Mouse (Mus musculus) kidney, postnatal 0 days (tissue): ENCODE measurements around the gene Bpifb5. TPM values are rescaled to one million over a fixed set of nuclear protein-coding genes. Genes with fewer than 3 reads are reported as not detected.
"Not testable (repeated sequence)": the region's sequence is repeated elsewhere in the genome, so short reads cannot be mapped to it uniquely, and the experiment has no call there.

Experiments
- ATAC-seq: fragments of 200-750 bp; cut with Nextera tagmentation; replicated peaks from 2 replicates; pipeline ENCODE4 v1.8.0; 2017; ENCODE audit warnings: low read depth, moderate number of reproducible peaks, moderate TSS enrichment, moderate library complexity; ENCODE audit not compliant: low FRiP score
- DNase-seq: peaks from one replicate; pipeline ENCODE4 v3.0.0-alpha.2; 2016; ENCODE audit warnings: low spot score
- H3K27ac ChIP-seq: fragments of 300-500 bp; sonication (generic); 2 replicates; pipeline ENCODE4 v1.5.1; 2014; ENCODE audit warnings: mild to moderate bottlenecking
- H3K27me3 ChIP-seq: fragments of 300-500 bp; sonication (generic); 2 replicates; pipeline ENCODE4 v1.6.1; 2014; ENCODE audit warnings: low read length, mixed read lengths; ENCODE audit not compliant: insufficient read depth
- H3K36me3 ChIP-seq: fragments of 300-500 bp; sonication (generic); 2 replicates; pipeline ENCODE4 v1.6.1; 2014; ENCODE audit warnings: low read length, mixed read lengths; ENCODE audit not compliant: insufficient read depth
- H3K4me1 ChIP-seq: fragments of 300-500 bp; sonication (generic); replicated peaks from 2 replicates; pipeline ENCODE4 v1.6.1; 2014; ENCODE audit warnings: antibody characterized with exemption, low read length, mixed read lengths; ENCODE audit not compliant: insufficient read depth
- H3K4me2 ChIP-seq: fragments of 300-500 bp; sonication (generic); 2 replicates; pipeline ENCODE4 v1.6.1; 2014; ENCODE audit warnings: mild to moderate bottlenecking, low read length, moderate library complexity, mixed read lengths
- H3K4me3 ChIP-seq: fragments of 300-500 bp; sonication (generic); replicated peaks from 2 replicates; pipeline ENCODE4 v1.5.1; 2014; ENCODE audit warnings: low read depth, low read length
- H3K9ac ChIP-seq: fragments of 300-500 bp; sonication (generic); 2 replicates; pipeline ENCODE4 v1.6.1; 2014; ENCODE audit warnings: low read depth, low read length
- H3K9me3 ChIP-seq: fragments of 300-500 bp; sonication (generic); replicated peaks from 2 replicates; pipeline ENCODE4 v1.6.1; 2016; ENCODE audit warnings: low read length, inconsistent platforms, mixed read lengths
- CTCF ChIP-seq: IDR thresholded peaks from 2 replicates; pipeline ENCODE4 v1.5.1; 2016; ENCODE audit warnings: antibody characterized with exemption, low read depth, mild to moderate bottlenecking, moderate library complexity
- WGBS: fragments of 180-500 bp; shearing (Covaris S2); extraction: QIAGEN DNeasy Blood & Tissue Kit; methylation state at CpG from one replicate; pipeline ENCODE4 v1.1.7; 2014; 5-methylcytosine and 5-hydroxymethylcytosine counted together
- polyA plus RNA-seq: library from polyadenylated mRNA; unstranded; fragments of >200 nt; fragmentation: Nextera tagmentation; extraction: Ambion mirVana; gene quantifications from 2 replicates; pipeline ENCODE4 v1.2.1, GENCODE M21; 2015

The Bpifb5 gene
- polyA plus RNA-seq, 1 experiment from 2014 or later, result 1.2 TPM

DNA sequence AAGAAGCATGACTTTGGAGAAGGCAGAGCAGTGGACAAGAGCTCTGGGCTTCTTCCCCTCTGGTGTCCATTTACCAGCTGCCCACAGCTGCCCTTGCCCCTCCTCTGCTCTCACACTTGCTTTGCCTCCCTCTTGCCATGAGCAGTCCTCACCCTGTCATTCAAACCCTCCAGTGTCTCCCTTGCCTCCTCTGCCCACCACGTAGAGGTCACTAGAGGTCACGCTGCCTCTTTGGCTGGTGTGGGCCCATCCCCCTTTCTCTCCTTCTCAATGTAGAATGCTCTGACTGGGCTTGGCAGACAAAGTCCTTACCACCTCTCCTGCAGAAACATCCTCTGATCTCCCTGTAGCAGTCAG, 353 bp downstream of the Bpifb5 start:
- TF ChIP-seq CTCF, result no peak
- ATAC-seq, result peak; percentile 70

DNA sequence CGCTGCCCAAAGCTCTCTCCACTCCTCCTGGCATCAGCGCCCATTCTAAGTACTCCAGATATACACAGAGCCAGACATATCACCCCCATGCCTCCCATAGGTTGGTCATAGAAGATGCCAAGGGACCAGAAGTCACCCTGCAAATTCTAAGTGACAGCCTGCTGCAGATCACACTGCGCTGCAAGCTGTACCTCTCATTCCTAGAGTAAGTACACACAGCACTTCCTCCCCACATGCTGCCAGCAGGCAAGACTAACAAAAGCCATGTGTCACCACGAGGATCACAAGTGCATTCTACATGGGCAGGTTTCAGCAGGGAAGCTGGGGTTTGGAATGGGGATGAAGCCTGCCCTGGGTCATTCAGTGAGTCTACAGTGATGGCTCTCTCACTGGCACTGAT, 3.4 kb downstream of the Bpifb5 start:
- no peak for DNase-seq
- Histone ChIP-seq H3K27ac (no peak overlapping the region), H3K27me3 (no peaks in the 10 kb centered on the region), H3K9ac (no peak overlapping the region), H3K4me2 (no peak overlapping the region), H3K9me3 (no peaks in the 10 kb centered on the region), H3K36me3 (no peaks in the 10 kb centered on the region), H3K4me3 (no peak overlapping the region), H3K4me1 (0 out of 2 replicates have a peak, but pooled peaks cover 9% of the 10 kb centered on the region)
- 72% methylated on average over 4 of the region's 4 CpGs for WGBS
- TF ChIP-seq CTCF, result no peak
- ATAC-seq, result no peak

More for the DNA sequence above, 353 bp downstream of the Bpifb5 start:
- Histone ChIP-seq H3K27me3 (no peaks in the 10 kb centered on the region), H3K4me3 (no peak overlapping the region), H3K36me3 (no peaks in the 10 kb centered on the region), H3K4me2 (no peak overlapping the region), H3K9me3 (no peaks in the 10 kb centered on the region), H3K4me1 (0 out of 2 replicates have a peak, but pooled peaks cover 9% of the 10 kb centered on the region), H3K27ac (no peak overlapping the region), H3K9ac (no peak overlapping the region)
- DNase-seq, result peak; percentile 77
- 15% methylated on average over 2 of the region's 2 CpGs for WGBS

DNA sequence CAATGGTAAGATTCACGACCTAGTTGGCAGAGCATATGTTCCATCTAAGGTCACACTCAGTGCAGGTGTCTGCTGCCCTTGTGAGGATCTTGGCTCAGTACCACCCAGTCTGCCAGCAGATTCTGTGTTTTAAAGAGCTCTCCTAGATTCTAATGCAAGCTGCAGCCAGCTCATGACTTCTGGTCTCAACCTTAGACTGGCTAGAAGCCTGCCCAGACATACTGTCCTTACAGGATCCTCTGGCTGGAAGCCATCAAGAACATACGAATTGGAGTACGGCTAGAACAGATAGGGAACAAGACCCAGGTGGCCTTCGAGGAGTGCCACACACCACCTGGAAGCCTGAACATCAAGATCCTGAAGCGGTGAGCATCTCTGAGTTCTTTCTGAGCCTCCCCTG, 4.3 kb downstream of the Bpifb5 start:
- no peak for DNase-seq
- ATAC-seq, result no peak
- WGBS, result 86% methylated on average over 5 of the region's 5 CpGs

DNA sequence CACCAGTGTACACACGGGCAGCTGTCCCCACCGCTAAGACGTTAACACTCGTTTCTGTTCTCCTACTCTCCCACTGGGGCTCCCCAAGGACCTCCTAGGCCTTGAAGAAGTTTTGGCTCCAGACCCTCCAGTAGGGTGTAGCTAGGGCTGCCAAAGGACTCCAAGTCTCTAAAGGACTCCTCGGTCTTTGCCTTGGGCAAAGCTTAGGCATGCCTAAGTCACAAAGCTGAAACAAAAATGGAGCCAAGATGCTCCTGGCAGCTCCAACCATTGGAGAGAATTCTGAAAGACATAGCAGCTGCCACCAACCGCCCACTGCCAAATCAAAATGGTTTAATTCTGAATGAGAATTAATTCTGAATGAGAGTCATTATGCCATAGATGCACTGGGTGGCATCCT, 9.9 kb downstream of the Bpifb5 start:
- no peak overlapping the region for H3K4me2 ChIP-seq
- H3K9me3 ChIP-seq, result no peaks in the 10 kb centered on the region
- H3K9ac ChIP-seq, result no peak overlapping the region
- H3K27ac ChIP-seq, result no peak overlapping the region
- WGBS, result 94% methylated on average over 6 of the region's 6 CpGs
- TF ChIP-seq CTCF, result no peak
- ATAC-seq, result no peak
- no peaks in the 10 kb centered on the region for H3K4me1 ChIP-seq
- no peak for DNase-seq
- H3K27me3 ChIP-seq, result no peaks in the 10 kb centered on the region
- no peak overlapping the region for H3K4me3 ChIP-seq
- no peaks in the 10 kb centered on the region for H3K36me3 ChIP-seq

More for the DNA sequence above, 4.3 kb downstream of the Bpifb5 start:
- Histone ChIP-seq H3K9me3 (no peaks in the 10 kb centered on the region), H3K4me3 (no peak overlapping the region), H3K4me1 (0 out of 2 replicates have a peak, but pooled peaks cover 9% of the 10 kb centered on the region), H3K4me2 (no peak overlapping the region), H3K27ac (no peak overlapping the region), H3K36me3 (no peaks in the 10 kb centered on the region), H3K9ac (no peak overlapping the region), H3K27me3 (no peaks in the 10 kb centered on the region)
- TF ChIP-seq CTCF, result no peak

DNA sequence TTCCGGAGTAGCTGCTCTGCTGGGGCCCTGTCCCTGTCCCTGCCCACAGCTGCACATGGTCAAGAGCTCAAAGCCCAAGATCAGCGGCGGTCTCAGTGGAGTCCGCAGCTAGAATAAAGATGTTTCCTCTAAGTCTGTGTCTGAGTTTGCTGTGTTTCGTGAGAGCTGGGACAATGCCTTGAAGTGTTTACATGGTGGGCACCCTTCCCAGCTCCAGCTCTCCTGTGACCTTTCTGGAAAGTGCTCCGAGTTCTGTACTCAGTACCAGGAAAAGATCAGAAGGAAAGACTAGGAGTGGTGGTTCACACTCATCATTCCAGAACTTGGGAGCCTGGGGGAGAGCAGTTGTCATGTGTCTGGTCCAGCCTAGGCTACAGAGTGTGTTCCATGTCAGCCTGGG, 17.2 kb downstream of the Bpifb5 start:
- 85% methylated on average over 6 of the region's 6 CpGs for WGBS
- Histone ChIP-seq H3K27me3 (no peaks in the 10 kb centered on the region), H3K36me3 (no peaks in the 10 kb centered on the region), H3K4me1 (no peaks in the 10 kb centered on the region), H3K4me3 (no peak overlapping the region), H3K4me2 (no peak overlapping the region), H3K9ac (no peak overlapping the region), H3K9me3 (no peaks in the 10 kb centered on the region), H3K27ac (no peak overlapping the region)
- no peak for TF ChIP-seq CTCF
- DNase-seq, result no peak
- ATAC-seq, result no peak

DNA sequence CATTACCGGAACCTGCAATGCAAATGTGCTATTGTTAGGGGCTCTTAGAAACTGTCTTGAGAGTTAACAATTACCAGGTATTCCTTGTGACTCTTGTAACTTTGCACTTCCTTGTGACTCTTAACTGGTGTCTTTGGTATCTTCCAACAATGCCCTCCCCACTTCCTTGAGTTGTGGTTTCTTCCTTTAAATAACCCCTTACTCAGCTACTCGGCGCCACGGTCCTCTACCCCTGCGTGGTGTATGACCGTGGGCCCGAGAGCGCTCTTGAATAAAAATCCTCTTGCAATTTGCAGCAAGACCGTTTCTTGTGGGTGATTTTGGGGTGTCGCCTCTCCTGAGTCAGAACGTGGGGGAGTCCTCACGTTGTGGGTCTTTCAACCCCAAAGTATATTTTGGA, 19.2 kb downstream of the Bpifb5 start:
- H3K27ac ChIP-seq, H3K4me2 ChIP-seq, H3K9ac ChIP-seq, H3K9me3 ChIP-seq, ATAC-seq, H3K4me1 ChIP-seq, H3K27me3 ChIP-seq, H3K36me3 ChIP-seq, DNase-seq, H3K4me3 ChIP-seq: not testable (repeated sequence)
- WGBS, result 94% methylated on average over 11 of the region's 12 CpGs

DNA sequence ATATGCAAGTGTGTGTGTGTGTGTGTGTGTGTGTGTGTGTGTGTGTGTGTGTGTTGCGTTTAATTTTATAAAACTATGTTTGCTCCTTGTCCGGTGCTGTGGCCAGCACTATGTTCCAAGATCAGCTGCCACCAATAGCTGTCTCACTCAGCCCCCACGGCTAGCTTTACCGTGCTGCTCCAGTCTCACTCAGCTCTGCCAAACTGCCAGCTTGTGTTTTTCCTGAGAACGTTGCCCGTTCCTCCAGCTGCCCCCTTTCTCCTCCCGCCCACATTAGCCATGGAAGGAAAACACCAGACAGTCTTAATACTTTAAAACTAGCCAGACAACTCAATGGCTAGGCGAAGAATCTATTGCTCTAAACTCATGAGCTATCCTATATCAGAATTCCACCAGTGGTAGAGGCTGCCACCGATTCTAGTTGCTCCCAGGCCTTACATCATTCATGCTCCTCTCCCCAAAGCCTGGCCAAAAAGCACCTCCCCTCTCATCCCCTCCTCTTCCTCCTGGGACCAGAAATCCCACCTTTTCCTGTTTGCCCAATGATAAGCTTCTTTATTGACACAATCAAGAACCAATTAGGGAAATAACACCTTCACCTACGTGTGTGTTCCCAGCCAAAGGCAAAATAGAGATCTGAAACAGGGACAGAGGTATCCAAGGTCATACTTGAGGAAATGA, 20.0 kb downstream of the Bpifb5 start:
- Histone ChIP-seq H3K9me3 (no peaks in the 10 kb centered on the region), H3K4me2 (no peak overlapping the region), H3K27me3 (no peaks in the 10 kb centered on the region), H3K9ac (no peak overlapping the region), H3K27ac (no peak overlapping the region), H3K4me1 (no peaks in the 10 kb centered on the region), H3K36me3 (no peaks in the 10 kb centered on the region), H3K4me3 (no peak overlapping the region)
- DNase-seq, result no peak
- ATAC-seq, result no peak
- 86% methylated on average over 10 of the region's 10 CpGs for WGBS
- no peak for TF ChIP-seq CTCF
